Mouse (Mus musculus): ENCODE data around the gene Tbx2. TPM values are rescaled to one million over a fixed set of nuclear protein-coding genes. Genes with fewer than 3 reads are reported as not detected.

Gene Tbx2
- total and polyA plus RNA-seq, 3 experiments, result 0.17 TPM; not detected in 2

DNA sequence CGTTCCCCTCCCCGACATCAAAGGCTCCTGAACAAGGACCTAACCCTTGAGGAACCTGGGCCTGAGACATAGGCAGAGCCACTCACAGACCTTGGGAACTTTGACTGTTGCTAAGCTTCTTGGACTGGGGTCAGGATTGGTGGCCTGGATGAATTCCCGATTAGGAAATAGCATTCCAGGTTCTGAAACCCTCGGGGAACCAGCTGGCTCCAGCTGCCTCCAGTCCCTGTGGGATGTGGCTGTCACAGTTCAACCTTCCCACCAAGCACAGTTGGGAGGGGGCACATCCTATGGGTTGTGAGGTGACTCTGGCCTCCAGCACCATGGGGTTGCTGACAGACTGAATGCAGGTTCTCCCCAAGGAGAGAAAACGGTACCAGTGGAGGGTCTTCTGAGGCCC, 13.6 kb downstream of the Tbx2 start:
- DNase-seq (ENCODE audit: extremely low read depth), result no peak
- H3K79me2 ChIP-seq (replicated peaks; ENCODE audit: control insufficient read depth, extremely low read depth, insufficient read depth, poor library complexity, severe bottlenecking), result no peaks in the 10 kb centered on the region
- H3K4me2 ChIP-seq (ENCODE audit: insufficient read depth, low read depth, poor library complexity, severe bottlenecking), result no peak overlapping the region
- in situ Hi-C loops (cut with MboI; ENCODE audit: low pct_ligation_motif_present, low pct_unique_long_range_greater_than_20kb, low sequenced_read_pairs) (loop anchor here (5.0 kb wide), 1 partner anchor 126 kb away; no protein-coding TSS in a partner anchor), dilution Hi-C loops (cut with MboI; ENCODE audit: extremely low pct_ligation_motif_present, extremely low pct_unique_long_range_greater_than_20kb, low sequenced_read_pairs) (no loop called here)
- H3K27me3 ChIP-seq (replicated peaks), result peaks cover 57% of the 10 kb centered on the region
- H3K36me3 ChIP-seq (replicated peaks in 1 of 2; ENCODE audit: control insufficient read depth in 1 of 2, insufficient read depth in 1 of 2, low read length in 1 of 2), result no peaks in the 10 kb centered on the region
- no peak overlapping the region for H3K27ac ChIP-seq (ENCODE audit: insufficient read depth, low read depth)
- peaks cover 10% of the 10 kb centered on the region for H3K9me3 ChIP-seq (replicated peaks; ENCODE audit: low read length)
- no peak overlapping the region for H3K4me3 ChIP-seq (replicated peaks in 1 of 3; ENCODE audit: low read depth in 2 of 3, low read length in 2 of 3, poor library complexity in 1 of 3)
- H3K9ac ChIP-seq (ENCODE audit: insufficient read depth, low read depth), result no peak overlapping the region
- peaks cover 5 to 29% of the 10 kb centered on the region in 2 experiments for H3K4me1 ChIP-seq (ENCODE audit: control insufficient read depth in 1 of 2, insufficient read depth in 2 of 2)
- TF ChIP-seq ZMIZ1 (IDR thresholded peaks at IDR 0.05; ENCODE audit: low read depth, low read length), result no peak
- TF ChIP-seq NRF1 (IDR thresholded peaks at IDR 0.05; ENCODE audit: low read depth, low read length), result no peak
- no peak for TF ChIP-seq E2F4 (IDR thresholded peaks at IDR 0.05; ENCODE audit: insufficient replicate concordance, low read depth, low read length)
- no peak for TF ChIP-seq GABPA (IDR thresholded peaks at IDR 0.05; ENCODE audit: insufficient replicate concordance, low read depth, low read length)
- TF ChIP-seq MYC (IDR thresholded peaks at IDR 0.05; ENCODE audit: low read depth, low read length), result no peak
- no peak for TF ChIP-seq NELFE (IDR thresholded peaks at IDR 0.05; ENCODE audit: low read depth, low read length)
- no peak for TF ChIP-seq HCFC1 (IDR thresholded peaks at IDR 0.05; ENCODE audit: low read depth, low read length)
- TF ChIP-seq MAZ (IDR thresholded peaks at IDR 0.05; ENCODE audit: low read depth, low read length), result no peak
- TF ChIP-seq MEF2A (IDR thresholded peaks at IDR 0.05; ENCODE audit: borderline replicate concordance, low read depth, low read length), result no peak
- no peak for TF ChIP-seq CHD1 (IDR thresholded peaks at IDR 0.05; ENCODE audit: low read depth, low read length)
- no peak for TF ChIP-seq ZC3H11A (IDR thresholded peaks at IDR 0.05; ENCODE audit: low read depth, low read length)
- no peak for TF ChIP-seq CHD2 (IDR thresholded peaks at IDR 0.05; ENCODE audit: low read length)
- TF ChIP-seq TBP (conservative IDR thresholded peaks at IDR 0.05; ENCODE audit: low read depth, low read length), result no peak
- no peak for TF ChIP-seq BHLHE40 (IDR thresholded peaks at IDR 0.05; ENCODE audit: low read depth, low read length)
- TF ChIP-seq SIN3A (IDR thresholded peaks at IDR 0.05; ENCODE audit: low read length), result no peak
- TF ChIP-seq CTCF (conservative IDR thresholded peaks at IDR 0.05 in 1 of 2, IDR thresholded peaks at IDR 0.05 in 1 of 2; ENCODE audit: low read depth in 2 of 2, low read length in 2 of 2), result no peak
- no peak for TF ChIP-seq USF1 (IDR thresholded peaks at IDR 0.05; ENCODE audit: low read depth, low read length)
- no peak for TF ChIP-seq POLR2AphosphoS2 (IDR thresholded peaks at IDR 0.05; ENCODE audit: low read depth, low read length)
- TF ChIP-seq JUN (IDR thresholded peaks at IDR 0.05; ENCODE audit: insufficient read depth, low read depth, low read length), result no peak
- TF ChIP-seq RAD21 (IDR thresholded peaks at IDR 0.05; ENCODE audit: low read depth, low read length), result no peak

DNA sequence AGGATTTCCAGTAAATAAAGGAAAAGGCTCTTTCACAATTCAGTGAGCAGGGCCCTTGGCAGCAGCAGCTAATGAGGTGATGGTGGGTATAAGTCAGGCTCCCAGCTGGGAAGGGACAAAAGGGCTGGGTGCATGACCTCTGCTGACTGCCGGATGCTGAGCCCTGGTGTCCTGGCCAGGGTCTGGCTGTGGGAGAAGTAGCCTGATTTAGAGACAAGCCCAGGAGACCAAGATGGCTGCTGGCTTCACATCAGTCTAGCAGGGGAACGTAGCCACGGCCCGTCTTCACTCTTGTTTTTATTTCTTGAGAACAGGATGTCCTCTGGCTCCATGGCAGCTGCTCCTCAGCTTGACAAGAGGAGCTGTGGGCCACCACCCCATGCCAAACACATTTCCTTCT, 14.2 kb downstream of the Tbx2 start:
- H3K27ac ChIP-seq (ENCODE audit: insufficient read depth, low read depth), result no peak overlapping the region
- H3K27me3 ChIP-seq (replicated peaks), result peaks cover 52% of the 10 kb centered on the region
- peaks cover 6% of the 10 kb centered on the region for H3K9me3 ChIP-seq (replicated peaks; ENCODE audit: low read length)
- H3K79me2 ChIP-seq (replicated peaks; ENCODE audit: control insufficient read depth, extremely low read depth, insufficient read depth, poor library complexity, severe bottlenecking), result no peaks in the 10 kb centered on the region
- no peak overlapping the region for H3K4me3 ChIP-seq (replicated peaks in 1 of 3; ENCODE audit: low read depth in 2 of 3, low read length in 2 of 3, poor library complexity in 1 of 3)
- no peak overlapping the region for H3K4me2 ChIP-seq (ENCODE audit: insufficient read depth, low read depth, poor library complexity, severe bottlenecking)
- no peak for TF ChIP-seq RCOR1 (conservative IDR thresholded peaks at IDR 0.05; ENCODE audit: low read depth, low read length)
- no peak for TF ChIP-seq CHD1 (IDR thresholded peaks at IDR 0.05; ENCODE audit: low read depth, low read length)
- no peak for TF ChIP-seq MAFK (IDR thresholded peaks at IDR 0.05; ENCODE audit: insufficient replicate concordance, low read length)
- no peak for TF ChIP-seq E2F4 (IDR thresholded peaks at IDR 0.05; ENCODE audit: insufficient replicate concordance, low read depth, low read length)
- no peak for TF ChIP-seq POLR2A (IDR thresholded peaks at IDR 0.05; ENCODE audit: low read depth, low read length)
- no peak for TF ChIP-seq UBTF (IDR thresholded peaks at IDR 0.05; ENCODE audit: low read depth, low read length)
- no peak for TF ChIP-seq ZNF384 (IDR thresholded peaks at IDR 0.05; ENCODE audit: low read depth, low read length)
- TF ChIP-seq RAD21 (IDR thresholded peaks at IDR 0.05; ENCODE audit: low read depth, low read length), result no peak
- TF ChIP-seq PAX5 (IDR thresholded peaks at IDR 0.05; ENCODE audit: low read length), result no peak
- no peak for TF ChIP-seq SIN3A (IDR thresholded peaks at IDR 0.05; ENCODE audit: low read length)
- TF ChIP-seq NELFE (IDR thresholded peaks at IDR 0.05; ENCODE audit: low read depth, low read length), result no peak
- TF ChIP-seq MYC (IDR thresholded peaks at IDR 0.05; ENCODE audit: low read depth, low read length), result no peak
- in situ Hi-C loops (cut with MboI; ENCODE audit: low pct_ligation_motif_present, low pct_unique_long_range_greater_than_20kb, low sequenced_read_pairs) (loop anchor here (5.0 kb wide), 1 partner anchor 126 kb away; no protein-coding TSS in a partner anchor), dilution Hi-C loops (cut with MboI; ENCODE audit: extremely low pct_ligation_motif_present, extremely low pct_unique_long_range_greater_than_20kb, low sequenced_read_pairs) (no loop called here)
- no peak overlapping the region for H3K9ac ChIP-seq (ENCODE audit: insufficient read depth, low read depth)
- H3K36me3 ChIP-seq (replicated peaks in 1 of 2; ENCODE audit: control insufficient read depth in 1 of 2, insufficient read depth in 1 of 2, low read length in 1 of 2), result no peaks in the 10 kb centered on the region
- no peak for DNase-seq (ENCODE audit: extremely low read depth)
- H3K4me1 ChIP-seq (ENCODE audit: control insufficient read depth in 1 of 2, insufficient read depth in 2 of 2), result peaks cover 8 to 29% of the 10 kb centered on the region in 2 experiments
